Mouse (Mus musculus) ovary, postnatal 36 days (tissue): ENCODE data around the gene Rrad.
"Not testable (repeated sequence)": the region's sequence is repeated elsewhere in the genome, so short reads cannot be mapped to it uniquely, and the experiment has no call there.

Experiments
- DNase-seq: peaks from one replicate; pipeline ENCODE4 v3.0.0; 2022; ENCODE audit warnings: low spot score, mixed read lengths

Gene Rrad

DNA sequence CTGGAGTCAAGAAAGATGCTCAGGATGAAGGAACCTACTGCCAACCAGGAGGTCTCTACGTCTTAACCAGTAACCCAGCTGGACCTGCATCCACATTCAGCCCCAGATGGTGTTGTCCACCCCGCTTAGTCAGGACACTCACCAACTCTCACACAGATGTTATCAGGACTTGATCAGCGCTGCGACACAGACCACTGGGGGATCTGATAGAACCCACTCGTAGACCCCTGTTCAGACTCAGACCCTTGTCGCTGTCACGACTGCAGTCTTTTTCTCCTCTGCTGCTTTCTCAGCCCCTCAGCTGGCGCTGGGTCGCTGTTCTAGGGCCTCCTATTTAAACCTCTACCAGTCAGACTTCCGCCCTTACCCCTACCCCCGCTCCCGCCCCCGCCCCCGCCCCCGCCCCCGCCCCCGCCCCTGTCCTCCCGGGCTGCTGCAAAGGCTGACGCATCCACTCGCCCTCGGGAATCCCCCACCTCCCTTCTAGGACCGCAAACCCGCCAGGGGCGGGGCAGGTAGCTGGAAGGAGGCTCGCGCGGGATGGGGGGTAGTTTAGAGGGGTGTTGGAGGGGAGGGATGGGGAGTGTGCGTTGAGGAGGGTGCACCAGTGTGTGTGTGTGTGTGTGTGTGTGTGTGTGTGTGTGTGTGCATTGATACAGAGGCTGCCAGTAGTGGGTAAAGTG lies at the start of gene Rrad:
Gene Rrad, minus strand, starts transcription at position 347 of the 683 bp plus-strand sequence.
- peak; percentile 42 for DNase-seq

DNA sequence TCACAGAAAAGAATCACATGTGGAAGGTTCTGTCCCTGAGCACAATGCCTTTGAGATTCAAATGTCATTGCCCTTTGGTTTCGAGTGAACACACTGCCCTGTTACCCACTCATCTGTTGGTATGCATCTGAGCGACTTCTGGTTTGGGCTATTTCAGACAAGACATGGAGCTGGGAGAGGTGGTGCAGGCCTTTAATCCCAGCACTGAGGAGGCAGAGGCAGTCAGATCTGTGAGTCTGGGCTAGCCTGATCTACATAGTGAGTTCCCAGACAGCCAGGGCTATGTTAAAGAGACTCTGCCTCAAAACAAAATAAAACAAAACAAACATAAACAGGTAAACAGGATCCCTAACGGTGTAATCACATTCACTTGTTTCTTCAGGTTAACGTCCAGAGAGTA lies 24.5 kb upstream of the Rrad start:
- DNase-seq: no peak

DNA sequence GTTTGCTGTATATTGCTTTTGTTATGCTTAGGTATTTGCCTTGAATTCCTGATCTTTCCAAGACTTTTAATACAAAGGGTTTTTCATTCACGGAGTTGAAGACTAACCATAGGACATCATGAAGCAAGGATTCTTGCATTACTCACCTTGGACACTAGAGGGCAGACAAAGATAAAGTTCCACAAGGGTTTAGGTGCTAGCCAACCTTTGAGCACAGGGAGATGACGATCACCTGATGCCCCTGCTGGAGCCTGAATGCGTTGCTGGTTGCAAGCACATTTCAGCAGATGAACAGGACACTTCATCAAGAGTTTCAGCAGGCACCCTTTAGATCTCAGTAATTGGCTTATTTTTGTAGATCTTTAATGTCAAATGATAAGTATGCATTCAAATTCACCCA lies 23.9 kb upstream of the Rrad start:
- peak; percentile 45 for DNase-seq

- not testable (repeated sequence) for DNase-seq
Observed at GRCm38 (mm10) chr8:104644187-104644586, 13.1 kb upstream of the Rrad start.

DNA sequence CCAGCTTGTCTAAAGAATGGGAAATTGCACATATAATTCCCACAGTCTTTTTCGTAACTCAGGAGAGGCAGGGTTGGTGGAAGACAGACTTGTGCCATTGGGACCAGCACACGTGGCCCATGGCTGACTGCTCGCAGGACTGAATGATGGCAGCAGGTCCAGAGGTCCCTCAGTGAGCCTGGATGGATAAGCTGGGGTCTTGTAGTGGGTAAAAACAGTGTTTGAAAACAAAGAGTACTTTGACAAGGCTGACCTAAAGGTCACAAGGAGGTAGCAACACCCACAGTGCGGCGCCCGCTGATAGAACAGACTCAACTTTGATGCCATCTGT lies 11.2 kb upstream of the Rrad start:
- DNase-seq: no peak

DNA sequence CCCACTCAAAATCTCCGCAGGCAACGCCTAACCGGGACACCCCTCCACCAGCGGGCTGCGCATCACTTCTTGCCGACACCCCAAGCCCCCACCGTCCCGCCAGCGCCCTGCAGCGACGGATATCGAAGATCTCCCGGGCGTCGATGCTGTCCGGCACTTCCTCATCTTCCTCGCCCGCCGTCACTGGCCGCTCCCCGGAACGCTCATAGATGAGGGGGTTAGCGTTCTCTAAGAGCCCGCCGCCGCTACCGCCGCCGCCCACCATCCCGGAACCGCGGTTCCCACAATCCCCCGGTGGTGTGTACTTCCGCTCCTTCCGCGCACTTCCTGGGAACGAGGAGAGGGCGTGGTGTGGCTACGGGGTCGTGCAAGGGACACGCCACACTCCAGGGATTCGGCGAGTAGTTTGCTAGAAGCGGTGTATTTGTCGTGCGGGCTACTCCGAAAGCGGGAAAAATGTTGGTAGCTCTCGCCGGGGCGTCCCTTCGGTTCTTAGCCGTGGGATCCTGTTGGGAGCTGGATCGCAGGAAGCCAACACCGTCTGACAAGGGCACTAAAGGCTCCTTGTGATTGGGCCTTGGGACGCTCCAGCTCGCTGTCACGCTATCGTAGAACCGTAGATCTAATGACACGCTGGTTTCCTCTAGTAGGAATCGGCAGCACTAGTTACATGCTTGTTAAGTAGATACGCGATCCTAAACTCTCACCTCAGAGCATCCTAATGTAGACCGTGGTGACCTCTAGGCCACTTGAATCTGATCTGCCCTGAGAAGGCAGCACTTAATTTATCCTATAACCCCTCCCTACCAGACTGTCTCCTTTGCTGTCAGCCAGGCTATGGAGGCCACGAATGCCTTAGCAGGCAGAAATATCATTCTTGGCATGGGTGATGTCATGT lies 10.5 kb upstream of the Rrad start, which contains the start of gene Ciao2b:
Gene Ciao2b, minus strand, starts transcription at position 540 of the 898 bp plus-strand sequence.
- peak; percentile 85 for DNase-seq

DNA sequence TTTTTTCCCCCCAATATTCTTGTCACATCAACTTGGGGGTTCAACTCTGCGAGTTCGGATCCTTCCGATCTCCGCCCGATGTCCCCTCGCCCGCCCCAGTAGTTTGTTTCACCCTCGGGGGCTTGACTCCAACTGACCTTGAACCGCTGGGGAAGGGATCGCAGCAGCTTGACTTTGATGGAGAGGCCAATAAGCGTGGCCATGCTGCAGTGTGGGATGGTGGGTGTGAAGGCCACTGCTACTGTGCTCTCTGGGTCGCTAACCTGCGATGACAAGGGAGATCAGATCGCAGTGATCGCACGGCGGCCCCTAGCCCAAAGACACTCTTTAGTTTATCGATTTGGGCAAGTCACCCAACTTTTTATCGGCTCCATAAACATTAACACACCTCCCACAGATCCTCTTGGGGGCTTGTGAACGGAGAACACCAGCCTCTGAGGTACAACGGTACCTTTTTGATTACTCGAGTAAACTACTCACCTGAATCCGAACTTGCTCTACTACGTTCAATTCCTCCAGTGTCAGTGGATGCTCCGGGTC lies 9.8 kb upstream of the Rrad start:
- DNase-seq: no peak

- DNase-seq: no peak
Observed at GRCm38 (mm10) chr8:104640241-104640640, 9.1 kb upstream of the Rrad start.

GRCm38 (mm10) chr8:104638010-104638409 lies 6.9 kb upstream of the Rrad start:
- DNase-seq: no peak

DNA sequence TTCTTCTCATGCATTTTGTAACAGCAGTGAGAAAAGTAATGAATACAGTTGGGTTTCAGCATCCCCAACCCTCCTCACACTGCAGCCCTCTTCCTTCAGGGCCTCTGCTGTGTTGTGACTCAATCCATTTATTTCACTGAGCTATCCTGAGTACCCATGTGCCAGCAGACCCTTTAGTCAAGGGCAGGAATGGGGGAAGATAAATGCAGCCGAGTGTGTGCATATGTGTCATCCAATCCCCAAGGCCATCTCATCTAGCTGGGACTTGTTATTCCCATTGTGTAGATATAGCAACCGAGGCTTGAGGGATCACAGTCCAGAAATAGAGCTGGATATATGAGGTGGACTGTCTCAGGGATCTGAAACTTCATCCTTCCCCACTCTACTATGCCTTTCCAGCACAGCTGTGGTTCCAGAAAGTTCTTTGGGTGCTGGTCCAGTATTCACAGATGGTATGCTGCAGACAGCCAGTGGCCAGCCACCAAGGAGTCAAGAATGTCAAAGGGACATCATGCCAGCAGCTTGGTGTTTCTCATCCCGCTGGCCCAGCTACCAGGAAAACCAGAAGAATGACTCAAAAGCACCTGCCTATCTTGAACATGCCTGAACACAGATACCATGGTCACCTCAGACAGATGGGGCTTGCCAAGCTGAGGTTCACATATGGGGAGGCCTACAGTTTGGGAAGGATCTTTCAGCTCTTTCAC lies 4.0 kb upstream of the Rrad start:
- no peak for DNase-seq

- DNase-seq: no peak
Observed at GRCm38 (mm10) chr8:104633156-104633744, 2.1 kb upstream of the Rrad start.

GRCm38 (mm10) chr8:104632486-104632885 lies 1.4 kb upstream of the Rrad start:
- no peak for DNase-seq

- no peak for DNase-seq
Observed at GRCm38 (mm10) chr8:104631975-104632374, 848 bp upstream of the Rrad start.

DNA sequence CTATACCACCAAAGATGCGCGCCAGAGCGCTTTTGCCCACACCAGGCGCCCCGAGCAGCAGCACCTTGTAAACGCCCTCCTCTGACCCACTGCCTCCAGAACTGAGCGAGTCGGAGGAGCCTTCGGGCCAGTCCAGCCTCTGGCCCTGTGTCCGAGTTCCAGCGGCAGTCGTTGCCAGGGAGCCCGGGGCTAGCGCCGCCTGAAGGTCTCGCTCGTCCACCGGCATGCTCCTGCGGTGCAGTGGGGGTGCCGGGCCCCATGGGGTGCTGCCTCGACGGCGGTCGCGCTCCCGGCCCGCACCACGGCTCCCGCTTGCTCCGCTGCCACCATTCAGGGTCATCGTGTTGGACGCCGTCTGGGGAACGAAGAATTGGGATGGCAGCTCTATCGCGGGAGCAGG lies 553 bp downstream of the Rrad start:
- peak; percentile 40 for DNase-seq

- DNase-seq: peak; percentile 4
Observed at GRCm38 (mm10) chr8:104630111-104630479, 1.0 kb downstream of the Rrad start.

DNA sequence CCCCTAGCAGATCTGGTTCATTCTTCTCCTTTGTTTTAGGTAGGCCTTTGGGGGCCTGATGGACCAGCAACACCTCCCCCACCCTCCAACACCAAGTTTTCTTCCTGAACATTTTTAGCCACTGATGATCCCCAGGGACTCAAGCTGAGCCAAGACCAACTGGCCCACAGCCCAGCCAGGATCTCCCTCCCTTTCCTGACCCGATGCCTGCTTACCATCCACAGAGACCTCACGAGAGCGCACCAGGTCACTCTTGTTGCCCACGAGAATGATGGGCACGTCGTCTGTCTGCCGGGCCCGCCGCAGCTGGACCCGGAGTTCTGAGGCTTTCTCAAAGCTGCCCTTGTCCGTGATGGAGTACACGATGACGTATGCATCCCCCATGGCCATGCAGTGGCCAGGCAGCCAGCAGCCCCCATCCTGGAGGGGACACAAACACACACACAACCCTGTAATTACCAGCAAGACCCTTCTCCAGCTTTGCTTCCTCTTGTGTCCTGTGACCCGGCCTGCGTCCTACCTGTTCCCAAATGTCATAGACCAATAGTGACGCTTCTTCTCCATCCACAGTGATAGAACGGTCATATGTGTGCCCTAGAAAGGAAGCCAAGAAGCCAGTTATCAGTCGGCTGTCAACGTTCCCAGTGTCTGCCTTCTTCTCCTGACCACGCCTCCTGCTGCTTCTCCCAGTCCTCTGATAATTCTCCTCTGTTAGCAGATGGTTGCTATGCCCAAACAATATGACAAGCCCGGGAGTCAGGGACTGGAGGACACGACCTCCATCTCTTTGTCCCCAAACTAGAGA lies 1.6 kb downstream of the Rrad start:
- peak; percentile 26 for DNase-seq

- DNase-seq: peak; percentile 2
Observed at GRCm38 (mm10) chr8:104628402-104628801, 2.7 kb downstream of the Rrad start.

- peak; percentile 0 for DNase-seq
Observed at GRCm38 (mm10) chr8:104627065-104627740, 3.9 kb downstream of the Rrad start.

DNA sequence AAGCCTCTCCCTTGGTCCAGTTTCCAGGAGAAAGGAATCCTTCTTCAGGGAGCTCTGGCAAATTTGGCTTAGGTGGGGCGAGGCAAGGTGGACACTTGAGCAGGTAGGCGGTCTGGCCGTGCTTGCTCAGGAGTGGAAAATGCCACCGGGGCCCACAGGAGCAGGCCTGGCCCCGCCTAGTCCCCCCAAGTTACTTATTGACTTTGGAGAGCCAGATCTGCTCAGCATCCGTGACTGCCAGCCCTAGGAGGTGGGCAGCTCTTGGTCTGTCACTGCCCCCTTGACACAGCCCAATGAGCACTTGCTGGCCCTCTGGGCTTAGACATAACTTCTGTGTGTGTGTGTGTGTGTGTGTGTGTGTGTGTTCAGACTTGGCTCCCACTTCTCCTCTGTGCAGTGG lies 7.0 kb downstream of the Rrad start, which contains the start of gene Cdh16:
Gene Cdh16, minus strand, starts transcription at position 236 of the 400 bp plus-strand sequence.
- no peak for DNase-seq

DNA sequence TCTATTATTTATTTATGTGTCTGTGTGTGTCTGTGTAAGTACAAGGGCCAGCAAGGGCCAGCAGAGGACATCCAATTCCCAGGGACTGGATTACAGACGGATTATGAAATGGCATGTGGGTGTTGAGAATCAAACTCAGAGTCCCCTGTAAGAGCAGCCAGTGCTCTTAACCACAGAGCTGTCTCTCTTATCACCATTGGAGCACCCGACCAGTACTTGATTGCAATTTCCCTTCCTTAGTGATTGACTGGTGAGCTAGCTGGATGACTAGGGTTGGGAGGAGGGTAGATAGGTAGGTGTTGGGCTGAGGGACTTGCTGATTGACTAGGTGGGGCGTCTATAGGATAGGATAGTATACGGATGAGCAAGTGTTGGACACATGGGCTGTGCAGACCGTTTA lies 10.4 kb downstream of the Rrad start:
- DNase-seq: no peak

GRCm38 (mm10) chr8:104613119-104613518 lies 18.0 kb downstream of the Rrad start:
- no peak for DNase-seq
